Mouse (Mus musculus): Measurements from ENCODE around the gene Prkch. TPM values are rescaled to one million over a fixed set of nuclear protein-coding genes. Genes with fewer than 3 reads are reported as not detected.
A peak's percentile ranks its signal among the peaks of the same experiment; 100 is the strongest.

Gene Prkch
- polyA plus RNA-seq, 1 experiment from 2014 or later, result 11.2 TPM

DNA sequence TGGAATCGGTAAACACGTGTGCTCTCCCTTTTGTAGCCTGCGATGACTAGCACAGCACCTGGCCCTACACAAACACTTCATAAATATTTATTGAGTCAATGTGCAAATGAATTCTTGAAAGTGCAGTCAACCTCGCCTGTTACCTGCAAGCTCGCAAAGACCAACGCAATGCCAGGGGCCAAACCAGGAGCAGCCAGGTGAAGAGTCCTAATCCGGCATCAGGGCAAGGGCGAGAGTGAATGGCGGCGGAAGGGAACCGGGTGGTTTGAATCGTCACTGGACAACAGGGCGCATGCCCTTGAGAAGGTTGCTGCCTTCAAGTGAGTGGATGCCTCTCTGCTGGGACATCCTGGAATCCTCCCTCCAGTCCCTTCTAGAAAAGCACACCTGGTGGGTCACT lies 208.6 kb downstream of the Prkch start:
- H3K4me3 ChIP-seq (replicated peaks; ENCODE audit: low read depth, low read length), result no peak overlapping the region
- no peak overlapping the region for H3K9ac ChIP-seq (ENCODE audit: low read depth, low read length)
- no peak for TF ChIP-seq CTCF (IDR thresholded peaks at IDR 0.05; ENCODE audit: low read depth)
- H3K4me2 ChIP-seq (ENCODE audit: low read length), result no peak overlapping the region
- H3K27me3 ChIP-seq (ENCODE audit: insufficient read depth, low read length), result no peaks in the 10 kb centered on the region
- DNase-seq (ENCODE audit: low spot score) (no peak), ATAC-seq (replicated peaks; ENCODE audit: low FRiP score, low read depth) (no peak)
- no peaks in the 10 kb centered on the region for H3K9me3 ChIP-seq (replicated peaks; ENCODE audit: low read length)
- H3K36me3 ChIP-seq (ENCODE audit: insufficient read depth, low read length), result no peaks in the 10 kb centered on the region
- H3K27ac ChIP-seq, result peak overlapping the region; percentile 82
- peaks cover 6% of the 10 kb centered on the region; the same call in 1 of the 2 replicates for H3K4me1 ChIP-seq (replicated peaks; ENCODE audit: insufficient read depth, low read length)
- 50% methylated on average over 13 of the region's 13 CpGs for WGBS

DNA sequence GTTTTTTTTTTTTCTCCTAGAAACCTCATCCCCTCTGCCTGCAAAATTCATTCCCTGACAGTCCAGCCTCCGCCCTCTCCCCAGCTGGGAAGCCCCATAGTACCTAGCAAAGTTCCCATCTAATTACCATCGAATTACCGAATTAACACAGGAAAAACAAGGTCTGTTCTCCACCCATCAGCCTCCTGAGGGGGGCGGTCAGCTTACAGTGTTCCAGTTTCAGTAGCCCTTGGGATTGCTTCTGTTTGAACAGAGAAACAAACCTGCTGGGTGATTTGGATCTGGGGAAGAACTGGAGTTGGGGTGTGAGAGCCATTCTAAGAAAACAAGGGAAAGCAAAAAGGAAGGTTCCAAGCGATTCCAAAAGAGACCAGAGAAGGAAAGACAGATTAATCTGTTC lies 209.1 kb downstream of the Prkch start:
- DNase-seq (ENCODE audit: low spot score) (peak; percentile 37), ATAC-seq (replicated peaks; ENCODE audit: low FRiP score, low read depth) (no peak)
- TF ChIP-seq CTCF (IDR thresholded peaks at IDR 0.05; ENCODE audit: low read depth), result peak; percentile 47; the same call in 1 of the 2 replicates
- Histone ChIP-seq H3K4me3 (replicated peaks; ENCODE audit: low read depth, low read length) (no peak overlapping the region), H3K36me3 (ENCODE audit: insufficient read depth, low read length) (no peaks in the 10 kb centered on the region), H3K9me3 (replicated peaks; ENCODE audit: low read length) (no peaks in the 10 kb centered on the region), H3K4me1 (replicated peaks; ENCODE audit: insufficient read depth, low read length) (peaks cover 6% of the 10 kb centered on the region; the same call in 1 of the 2 replicates), H3K4me2 (ENCODE audit: low read length) (0 out of 2 replicates have a peak overlapping the region, but pooled peaks have one; percentile 10), H3K27ac (peak overlapping the region; percentile 82), H3K27me3 (ENCODE audit: insufficient read depth, low read length) (no peaks in the 10 kb centered on the region), H3K9ac (ENCODE audit: low read depth, low read length) (no peak overlapping the region)
- 14% methylated on average over 5 of the region's 5 CpGs for WGBS

DNA sequence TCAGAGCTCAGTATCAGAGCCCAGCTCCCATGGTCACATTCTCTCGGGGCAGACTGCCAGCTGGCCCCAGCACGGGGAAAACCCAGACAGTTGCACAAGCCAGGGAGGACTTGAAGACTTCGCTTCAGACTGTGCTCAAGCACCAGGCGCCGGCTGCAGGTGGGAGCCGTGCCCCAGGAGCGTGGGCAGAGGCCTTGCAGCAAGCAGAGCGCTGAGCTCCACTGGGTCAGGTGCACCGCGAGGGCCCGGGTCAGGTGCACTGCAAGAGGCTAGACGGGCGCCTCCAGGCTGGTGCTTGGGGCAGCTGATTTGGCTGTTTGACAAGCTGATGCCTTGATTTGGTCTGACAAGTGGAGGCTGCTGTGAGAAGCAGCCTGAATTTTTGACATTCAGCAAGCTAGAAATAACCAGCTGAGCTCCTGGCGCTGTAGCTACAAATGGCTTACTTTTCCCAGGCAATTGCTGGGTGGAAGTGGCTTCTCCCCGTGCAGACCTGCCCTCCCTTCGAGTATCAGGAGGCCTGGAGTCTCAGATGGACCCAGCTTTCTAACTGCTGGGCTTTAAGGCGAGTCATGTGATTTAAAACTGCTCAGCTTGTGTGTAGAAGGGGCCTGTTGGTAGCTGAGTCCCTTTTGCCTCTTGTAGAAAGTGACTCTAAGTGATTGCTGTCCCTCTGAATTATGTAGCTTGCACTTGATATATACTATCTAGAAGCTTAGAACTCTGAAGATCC lies 209.7 kb downstream of the Prkch start:
- Histone ChIP-seq H3K36me3 (ENCODE audit: insufficient read depth, low read length) (no peaks in the 10 kb centered on the region), H3K9ac (ENCODE audit: low read depth, low read length) (no peak overlapping the region), H3K4me2 (ENCODE audit: low read length) (peak overlapping the region; percentile 10; the same call in 1 of the 2 replicates), H3K4me3 (replicated peaks; ENCODE audit: low read depth, low read length) (no peak overlapping the region), H3K4me1 (replicated peaks; ENCODE audit: insufficient read depth, low read length) (peaks cover 6% of the 10 kb centered on the region; the same call in 1 of the 2 replicates), H3K27me3 (ENCODE audit: insufficient read depth, low read length) (no peaks in the 10 kb centered on the region), H3K9me3 (replicated peaks; ENCODE audit: low read length) (no peaks in the 10 kb centered on the region), H3K27ac (peak overlapping the region; percentile 82)
- WGBS, result 21% methylated on average over 17 of the region's 17 CpGs
- TF ChIP-seq CTCF (IDR thresholded peaks at IDR 0.05; ENCODE audit: low read depth), result 0 out of 2 replicates have a peak, but pooled peaks have one; percentile 8
- ATAC-seq (replicated peaks; ENCODE audit: low FRiP score, low read depth) (peak; percentile 80), DNase-seq (ENCODE audit: low spot score) (peak; percentile 51)

GRCm38 (mm10) chr12:73799671-73800070 lies 215.1 kb downstream of the Prkch start:
- no peaks in the 10 kb centered on the region for H3K4me1 ChIP-seq (replicated peaks; ENCODE audit: insufficient read depth, low read length)
- 81% methylated on average over 5 of the region's 5 CpGs for WGBS
- TF ChIP-seq CTCF (IDR thresholded peaks at IDR 0.05; ENCODE audit: low read depth), result no peak

DNA sequence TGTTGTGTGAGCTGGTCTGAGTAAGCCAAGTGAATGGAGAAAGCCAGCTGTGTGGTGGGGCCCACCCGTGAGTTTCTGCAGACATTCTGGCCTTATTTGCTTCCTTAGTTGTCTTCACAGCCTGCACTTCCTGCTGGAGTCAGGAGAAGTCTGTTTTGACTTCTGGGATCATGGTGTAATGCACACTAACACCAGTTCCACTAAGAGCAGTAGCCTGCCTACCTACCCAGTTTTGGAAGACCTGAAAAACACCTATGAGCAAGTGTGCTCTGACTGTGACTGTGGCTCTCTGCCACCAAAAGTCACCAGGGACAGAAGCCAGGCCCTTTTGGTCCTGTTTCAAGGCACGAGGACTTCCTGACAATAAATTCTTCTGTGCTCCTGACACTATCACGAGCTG lies 216.3 kb downstream of the Prkch start:
- Histone ChIP-seq H3K36me3 (ENCODE audit: insufficient read depth, low read length) (no peaks in the 10 kb centered on the region), H3K4me2 (ENCODE audit: low read length) (no peak overlapping the region), H3K4me3 (replicated peaks; ENCODE audit: low read depth, low read length) (no peak overlapping the region), H3K9ac (ENCODE audit: low read depth, low read length) (no peak overlapping the region), H3K9me3 (replicated peaks; ENCODE audit: low read length) (no peaks in the 10 kb centered on the region), H3K27ac (peak overlapping the region; percentile 20; the same call in 1 of the 2 replicates), H3K27me3 (ENCODE audit: insufficient read depth, low read length) (no peaks in the 10 kb centered on the region), H3K4me1 (replicated peaks; ENCODE audit: insufficient read depth, low read length) (no peaks in the 10 kb centered on the region)
- WGBS, result 32% methylated on average over 3 of the region's 3 CpGs
- DNase-seq (ENCODE audit: low spot score), result peak; percentile 28
- ATAC-seq (replicated peaks; ENCODE audit: low FRiP score, low read depth), result no peak
- no peak for TF ChIP-seq CTCF (IDR thresholded peaks at IDR 0.05; ENCODE audit: low read depth)

More at GRCm38 (mm10) chr12:73799671-73800070, 215.1 kb downstream of the Prkch start:
- H3K4me2 ChIP-seq (ENCODE audit: low read length), result no peak overlapping the region
- no peak for DNase-seq (ENCODE audit: low spot score)
- no peak overlapping the region for H3K9ac ChIP-seq (ENCODE audit: low read depth, low read length)
- H3K4me3 ChIP-seq (replicated peaks; ENCODE audit: low read depth, low read length), result no peak overlapping the region
- no peaks in the 10 kb centered on the region for H3K27me3 ChIP-seq (ENCODE audit: insufficient read depth, low read length)
- no peaks in the 10 kb centered on the region for H3K9me3 ChIP-seq (replicated peaks; ENCODE audit: low read length)
- no peak for ATAC-seq (replicated peaks; ENCODE audit: low FRiP score, low read depth)
- H3K36me3 ChIP-seq (ENCODE audit: insufficient read depth, low read length), result no peaks in the 10 kb centered on the region
- no peak overlapping the region for H3K27ac ChIP-seq

- H3K4me2 ChIP-seq (ENCODE audit: low read length), result no peak overlapping the region
- TF ChIP-seq CTCF (IDR thresholded peaks at IDR 0.05; ENCODE audit: low read depth), result no peak
- H3K27ac ChIP-seq, result no peak overlapping the region
- H3K4me3 ChIP-seq (replicated peaks; ENCODE audit: low read depth, low read length), result no peak overlapping the region
- H3K27me3 ChIP-seq (ENCODE audit: insufficient read depth, low read length), result no peaks in the 10 kb centered on the region
- H3K4me1 ChIP-seq (replicated peaks; ENCODE audit: insufficient read depth, low read length), result no peaks in the 10 kb centered on the region
- WGBS, result 91% methylated on average over 8 of the region's 8 CpGs
- DNase-seq (ENCODE audit: low spot score), result no peak
- H3K9me3 ChIP-seq (replicated peaks; ENCODE audit: low read length), result no peaks in the 10 kb centered on the region
- H3K36me3 ChIP-seq (ENCODE audit: insufficient read depth, low read length), result no peaks in the 10 kb centered on the region
- no peak for ATAC-seq (replicated peaks; ENCODE audit: low FRiP score, low read depth)
- H3K9ac ChIP-seq (ENCODE audit: low read depth, low read length), result no peak overlapping the region
Observed at GRCm38 (mm10) chr12:73801845-73802244, 217.2 kb downstream of the Prkch start.

Measured in kidney, postnatal 0 days (tissue).